Mouse (Mus musculus) E14TG2a.4 (cell line): Measurements from ENCODE around the gene Cdca4.
"Not testable (repeated sequence)": the region's sequence is repeated elsewhere in the genome, so short reads cannot be mapped to it uniquely, and the experiment has no call there.

ENCODE experiments used
- H3K27me3 ChIP-seq: 2 replicates; pipeline ENCODE4 v1.6.1; 2014; ENCODE audit warnings: low read length, control low read depth; ENCODE audit not compliant: insufficient read depth
- H3K36me3 ChIP-seq: 2 replicates; pipeline ENCODE4 v1.6.1; 2014; ENCODE audit warnings: low read length, control low read depth; ENCODE audit not compliant: insufficient read depth
- H3K4me1 ChIP-seq: replicated peaks from 2 replicates; pipeline ENCODE4 v1.6.1; 2014; ENCODE audit warnings: low read depth, low read length, control low read depth
- H3K4me3 ChIP-seq: replicated peaks from 2 replicates; pipeline ENCODE4 v1.5.1; 2014; ENCODE audit warnings: mild to moderate bottlenecking, low read length
- H3K9me3 ChIP-seq: 2 replicates; pipeline ENCODE4 v1.6.1; 2014; ENCODE audit warnings: low read length, control low read depth
- CTCF ChIP-seq: conservative IDR thresholded peaks from 2 replicates; pipeline ENCODE4 v1.5.1; 2014; ENCODE audit warnings: low read length
- NANOG ChIP-seq: IDR thresholded peaks from 2 replicates; pipeline ENCODE4 v1.6.1; 2014; ENCODE audit warnings: borderline replicate concordance, low read length, mixed read lengths
- POU5F1 ChIP-seq: IDR thresholded peaks from 2 replicates; pipeline ENCODE4 v1.6.1; 2014; ENCODE audit warnings: low read length, borderline replicate concordance

The Cdca4 gene

GRCm38 (mm10) chr12:112849235-112850022 lies 20.2 kb upstream of the Cdca4 start:
- no peak for TF ChIP-seq CTCF
- no peak for TF ChIP-seq NANOG
- TF ChIP-seq POU5F1: no peak
- Histone ChIP-seq H3K4me3 (no peak overlapping the region), H3K9me3 (peaks cover 5% of the 10 kb centered on the region; the same call in 1 of the 2 replicates)

GRCm38 (mm10) chr12:112847880-112848279 lies 18.7 kb upstream of the Cdca4 start:
- Histone ChIP-seq H3K4me1 (peaks cover 33% of the 10 kb centered on the region), H3K36me3 (no peaks in the 10 kb centered on the region), H3K4me3 (no peak overlapping the region), H3K9me3 (peaks cover 5% of the 10 kb centered on the region; the same call in 1 of the 2 replicates), H3K27me3 (peaks cover 13% of the 10 kb centered on the region)
- TF ChIP-seq NANOG: no peak
- TF ChIP-seq POU5F1: no peak
- no peak for TF ChIP-seq CTCF

More at GRCm38 (mm10) chr12:112849235-112850022, 20.2 kb upstream of the Cdca4 start:
- H3K36me3 ChIP-seq: no peaks in the 10 kb centered on the region
- peaks cover 17% of the 10 kb centered on the region for H3K27me3 ChIP-seq
- peaks cover 37% of the 10 kb centered on the region for H3K4me1 ChIP-seq

GRCm38 (mm10) chr12:112843803-112844202 lies 14.6 kb upstream of the Cdca4 start:
- Histone ChIP-seq H3K27me3 (no peaks in the 10 kb centered on the region; the same call in 1 of the 2 replicates), H3K9me3 (peaks cover 11% of the 10 kb centered on the region), H3K4me3 (no peak overlapping the region), H3K36me3 (no peaks in the 10 kb centered on the region), H3K4me1 (peaks cover 5% of the 10 kb centered on the region; the same call in 1 of the 2 replicates)
- TF ChIP-seq POU5F1 (no peak), CTCF (peak; percentile 96)

- H3K9me3 ChIP-seq, H3K36me3 ChIP-seq, H3K4me3 ChIP-seq, H3K4me1 ChIP-seq, H3K27me3 ChIP-seq: not testable (repeated sequence)
Measured at GRCm38 (mm10) chr12:112842128-112842527, 12.9 kb upstream of the Cdca4 start.

GRCm38 (mm10) chr12:112841338-112841892 lies 12.2 kb upstream of the Cdca4 start:
- not testable (repeated sequence) for H3K27me3 ChIP-seq, H3K4me3 ChIP-seq, H3K36me3 ChIP-seq, H3K4me1 ChIP-seq, H3K9me3 ChIP-seq

GRCm38 (mm10) chr12:112840209-112841086 lies 11.2 kb upstream of the Cdca4 start:
- no peaks in the 10 kb centered on the region for H3K36me3 ChIP-seq
- TF ChIP-seq POU5F1 (no peak), CTCF (no peak), NANOG (no peak)
- H3K9me3 ChIP-seq: peaks cover 6% of the 10 kb centered on the region

GRCm38 (mm10) chr12:112835046-112835445 lies 5.8 kb upstream of the Cdca4 start:
- Histone ChIP-seq H3K4me1 (peaks cover 32% of the 10 kb centered on the region), H3K4me3 (no peak overlapping the region), H3K9me3 (peaks cover 6% of the 10 kb centered on the region), H3K36me3 (peaks cover 13% of the 10 kb centered on the region), H3K27me3 (no peaks in the 10 kb centered on the region)
- TF ChIP-seq CTCF (no peak), POU5F1 (no peak), NANOG (no peak)

More at GRCm38 (mm10) chr12:112840209-112841086, 11.2 kb upstream of the Cdca4 start:
- H3K4me3 ChIP-seq: no peak overlapping the region
- H3K4me1 ChIP-seq: peaks cover 7% of the 10 kb centered on the region; the same call in 1 of the 2 replicates
- no peaks in the 10 kb centered on the region for H3K27me3 ChIP-seq

- Histone ChIP-seq H3K4me3 (no peak overlapping the region), H3K9me3 (no peaks in the 10 kb centered on the region), H3K4me1 (peaks cover 35% of the 10 kb centered on the region), H3K27me3 (no peaks in the 10 kb centered on the region), H3K36me3 (peaks cover 13% of the 10 kb centered on the region)
- TF ChIP-seq CTCF: no peak
Measured at GRCm38 (mm10) chr12:112833527-112833926, 4.3 kb upstream of the Cdca4 start.

- Histone ChIP-seq H3K27me3 (no peaks in the 10 kb centered on the region), H3K36me3 (peaks cover 23% of the 10 kb centered on the region), H3K9me3 (no peaks in the 10 kb centered on the region), H3K4me1 (peaks cover 41% of the 10 kb centered on the region), H3K4me3 (peak overlapping the region; percentile 41; the same call in 1 of the 2 replicates)
- TF ChIP-seq NANOG: no peak
- no peak for TF ChIP-seq CTCF
Measured at GRCm38 (mm10) chr12:112832411-112832810, 3.2 kb upstream of the Cdca4 start.
